Mouse (Mus musculus): ENCODE measurements at regions not wholly inside any gene's neighbourhood (a gene's known extent, or its start where the extent isn't known, plus 50 kb on each side); places are given as distances from the start of the nearest gene placed in this dataset.
"Not testable (repeated sequence)": the region's sequence is repeated elsewhere in the genome, so short reads cannot be mapped to it uniquely, and the experiment has no call there.

- ATAC-seq (ENCODE audit: insufficient number of reproducible peaks, low FRiP score, low TSS enrichment): no peak
These were observed 119.9 kb downstream of the Phlda1 start for GRCm38 (mm10) chr10:111626009-111626408.

GRCm38 (mm10) chr10:111636283-111636682 lies 130.2 kb downstream of the Phlda1 start:
- no peak for ATAC-seq (ENCODE audit: insufficient number of reproducible peaks, low FRiP score, low TSS enrichment)

DNA sequence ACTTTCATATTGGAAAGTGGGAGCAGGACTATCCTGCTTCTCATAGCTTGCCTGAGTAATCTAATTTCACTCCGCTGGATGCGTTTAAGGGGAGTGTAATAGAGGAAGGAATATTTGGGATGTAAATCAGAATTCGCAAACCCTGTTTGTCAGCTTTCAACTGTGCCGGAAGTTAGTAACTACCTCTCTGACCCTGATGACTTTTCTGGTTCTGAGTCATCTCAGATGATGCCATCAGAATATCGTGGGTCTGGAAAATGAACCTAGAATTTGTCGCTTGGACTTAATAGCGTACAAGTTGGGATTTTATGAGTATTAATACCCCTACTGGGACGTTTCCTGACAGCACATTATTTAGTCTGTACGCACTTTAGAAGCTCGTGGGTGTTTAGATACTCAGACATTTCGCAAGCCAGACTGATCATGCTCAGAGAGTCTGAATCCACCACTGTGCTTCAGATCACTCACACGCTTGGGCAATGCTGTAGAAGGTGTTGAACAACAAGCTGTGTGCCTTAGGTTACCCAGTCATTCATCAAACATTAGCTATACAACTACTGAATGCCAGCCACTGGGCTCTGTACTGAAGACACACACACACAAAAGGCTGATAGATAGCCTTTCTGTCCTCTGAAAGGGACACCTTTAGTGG lies 131.1 kb downstream of the Phlda1 start:
- ATAC-seq (ENCODE audit: insufficient number of reproducible peaks, low FRiP score, low TSS enrichment): no peak

DNA sequence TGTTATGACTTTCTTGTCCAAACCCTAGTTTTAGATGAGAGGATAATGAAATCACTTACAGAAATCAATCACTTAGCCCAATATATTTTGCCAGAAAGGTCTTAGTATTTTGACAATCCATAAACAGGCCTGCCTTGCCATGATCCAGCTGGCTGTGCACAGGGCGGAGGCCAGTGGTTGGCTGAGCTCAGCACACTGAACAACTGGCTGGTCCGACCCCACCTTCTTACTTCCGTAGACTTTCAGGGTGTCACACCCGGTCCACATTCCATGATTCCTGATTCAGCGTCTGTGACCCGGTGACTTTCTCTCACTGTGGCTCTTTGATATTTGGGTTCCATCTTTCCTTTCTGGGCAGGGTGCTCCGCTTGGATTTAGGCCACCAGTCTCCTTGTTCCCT lies 133.8 kb downstream of the Phlda1 start:
- ATAC-seq (ENCODE audit: insufficient number of reproducible peaks, low FRiP score, low TSS enrichment): no peak

DNA sequence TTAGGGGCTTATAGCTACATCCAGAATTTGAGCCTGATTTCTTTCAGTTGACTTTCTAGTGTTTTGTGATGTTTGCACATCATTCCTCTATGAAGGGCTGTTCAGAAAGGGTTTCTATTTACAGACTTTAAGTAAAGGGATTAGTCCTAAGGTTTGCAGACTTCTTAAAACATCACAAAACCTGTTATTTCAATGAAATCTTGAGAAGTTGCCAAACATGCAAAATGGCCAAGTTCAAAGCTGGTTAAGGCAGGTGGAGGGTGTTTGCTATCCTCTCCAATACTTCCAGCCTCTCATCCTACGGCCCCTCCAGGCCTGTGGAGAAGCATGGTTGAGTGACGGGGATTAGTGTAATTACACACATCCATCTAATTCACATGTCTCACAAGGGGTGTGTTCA lies 136.6 kb downstream of the Phlda1 start:
- no peak for ATAC-seq (ENCODE audit: insufficient number of reproducible peaks, low FRiP score, low TSS enrichment)

GRCm38 (mm10) chr10:111653773-111654172 lies 147.7 kb downstream of the Phlda1 start:
- ATAC-seq (ENCODE audit: insufficient number of reproducible peaks, low FRiP score, low TSS enrichment): not testable (repeated sequence)

DNA sequence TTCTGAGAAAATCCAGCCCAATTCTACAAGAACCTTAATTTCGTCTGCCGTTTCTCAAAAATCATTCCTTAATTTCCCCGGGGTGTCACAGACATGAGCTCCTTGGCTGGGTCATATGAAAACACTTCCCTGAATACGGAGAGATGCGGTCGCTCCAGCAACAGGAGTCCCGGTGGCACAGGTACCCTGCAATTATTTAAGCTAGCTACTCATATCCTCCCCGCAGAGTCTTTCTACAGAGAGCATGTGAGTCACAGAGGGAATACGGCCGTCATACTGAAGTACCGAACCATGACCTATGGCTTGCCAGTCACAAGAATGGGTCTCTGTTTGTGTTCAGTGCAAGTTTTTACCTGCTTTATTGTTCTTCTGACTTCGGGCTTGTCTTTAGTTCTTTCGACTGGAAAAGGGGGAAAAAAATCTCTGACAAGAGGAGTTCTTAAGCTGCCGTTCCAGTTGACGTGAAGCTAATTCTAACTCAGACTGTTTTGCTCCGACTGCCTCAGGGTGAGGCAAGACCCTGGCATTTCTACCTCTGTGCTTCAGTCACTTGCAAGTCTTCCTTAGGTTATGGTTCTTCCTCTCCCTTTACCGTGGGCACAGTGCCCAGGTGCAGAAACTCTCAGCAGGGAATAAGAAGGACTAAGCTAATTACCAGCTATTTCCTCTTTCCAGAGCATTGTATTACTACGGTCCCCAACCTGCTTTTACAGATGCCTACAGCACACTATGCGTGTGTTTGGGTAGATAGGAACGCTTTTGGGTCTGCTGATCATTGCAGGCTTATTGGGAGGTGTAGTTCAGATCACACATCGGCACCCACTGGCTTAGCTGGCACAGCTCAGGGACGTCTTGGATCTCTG lies 148.5 kb downstream of the Phlda1 start:
- ATAC-seq (ENCODE audit: insufficient number of reproducible peaks, low FRiP score, low TSS enrichment): no peak

- no peak for ATAC-seq (ENCODE audit: insufficient number of reproducible peaks, low FRiP score, low TSS enrichment)
These were observed 152.7 kb downstream of the Phlda1 start for GRCm38 (mm10) chr10:111658828-111659227.

DNA sequence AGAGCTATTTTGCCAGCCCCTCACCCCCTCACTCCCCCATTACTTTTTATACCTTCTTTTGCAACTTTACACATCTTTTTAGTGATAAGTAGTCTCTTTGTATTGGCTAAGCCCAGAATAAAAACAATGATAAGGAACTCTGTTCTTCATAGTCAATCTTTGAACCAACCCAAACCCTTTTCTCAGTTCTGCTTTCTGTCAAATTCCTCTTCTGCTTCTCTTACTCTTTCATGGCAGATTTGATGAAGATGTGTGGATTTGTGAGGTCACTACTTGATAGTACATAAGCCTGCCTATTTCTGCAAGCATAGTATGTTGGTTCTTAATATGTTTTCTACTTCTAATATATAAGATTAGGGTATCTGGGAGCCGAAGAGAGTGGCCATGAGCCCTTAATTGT lies 156.6 kb downstream of the Phlda1 start:
- no peak for ATAC-seq (ENCODE audit: insufficient number of reproducible peaks, low FRiP score, low TSS enrichment)

GRCm38 (mm10) chr10:111665834-111666233 lies 159.7 kb downstream of the Phlda1 start:
- no peak for ATAC-seq (ENCODE audit: insufficient number of reproducible peaks, low FRiP score, low TSS enrichment)

DNA sequence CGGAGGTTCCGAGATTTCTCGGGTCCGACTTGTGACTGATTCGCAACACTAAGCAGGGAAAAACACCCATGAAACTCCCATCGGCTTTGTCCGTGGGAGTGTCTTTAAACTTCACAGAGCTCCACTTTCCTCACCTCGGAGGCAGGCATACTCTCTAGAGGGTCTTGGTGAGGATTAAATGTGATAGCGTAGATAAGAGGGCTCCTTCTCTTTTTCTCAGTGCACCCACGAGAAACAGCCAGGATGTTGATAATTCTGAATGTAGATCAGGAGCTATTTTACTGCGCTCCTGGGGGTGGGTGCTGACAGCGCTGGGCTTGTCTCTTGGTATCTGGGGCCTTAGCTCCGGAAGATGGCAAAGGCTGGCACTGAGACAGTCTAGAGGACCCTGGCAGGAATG lies 160.9 kb downstream of the Phlda1 start:
- ATAC-seq (ENCODE audit: insufficient number of reproducible peaks, low FRiP score, low TSS enrichment): no peak

DNA sequence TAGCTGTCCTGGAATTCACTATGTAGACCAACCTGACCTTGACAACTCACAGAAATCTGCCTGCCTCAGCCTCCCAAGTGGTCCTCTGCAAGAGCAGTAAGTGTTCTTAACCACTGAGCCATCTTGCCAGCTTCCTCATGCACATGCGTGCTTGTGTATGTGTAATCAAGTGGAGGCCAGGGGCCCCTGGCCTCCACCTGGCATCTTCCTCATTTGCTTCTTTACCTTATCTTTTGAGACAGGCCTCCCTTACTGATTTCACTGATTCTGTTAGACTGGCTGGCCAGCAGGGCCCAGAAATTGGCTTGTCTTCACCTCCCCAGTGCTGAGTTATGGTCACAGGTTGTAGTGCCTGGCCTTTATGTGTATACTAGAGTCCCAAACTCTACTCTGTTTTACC lies 162.6 kb downstream of the Phlda1 start:
- no peak for ATAC-seq (ENCODE audit: insufficient number of reproducible peaks, low FRiP score, low TSS enrichment)

DNA sequence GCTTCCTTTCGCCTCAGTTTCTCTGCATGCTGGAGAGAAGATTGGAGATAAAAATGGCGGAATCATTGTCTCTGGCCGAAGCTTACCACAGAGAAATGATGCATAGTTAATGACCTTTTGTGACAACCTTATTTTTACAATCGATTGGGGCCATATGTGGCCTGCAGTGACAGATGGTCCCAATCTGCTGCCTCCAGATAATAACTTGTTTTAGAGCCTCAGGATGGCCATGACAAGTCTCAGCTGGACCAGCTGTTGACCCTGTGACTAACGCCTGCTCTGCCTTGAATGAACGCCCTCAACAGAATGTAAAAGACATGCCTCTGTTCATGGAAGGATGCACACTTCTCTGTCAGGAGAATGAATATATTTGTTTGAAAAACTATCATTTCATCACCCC lies 163.6 kb downstream of the Phlda1 start:
- ATAC-seq (ENCODE audit: insufficient number of reproducible peaks, low FRiP score, low TSS enrichment): no peak

GRCm38 (mm10) chr10:111670666-111671065 lies 164.6 kb downstream of the Phlda1 start:
- no peak for ATAC-seq (ENCODE audit: insufficient number of reproducible peaks, low FRiP score, low TSS enrichment)

DNA sequence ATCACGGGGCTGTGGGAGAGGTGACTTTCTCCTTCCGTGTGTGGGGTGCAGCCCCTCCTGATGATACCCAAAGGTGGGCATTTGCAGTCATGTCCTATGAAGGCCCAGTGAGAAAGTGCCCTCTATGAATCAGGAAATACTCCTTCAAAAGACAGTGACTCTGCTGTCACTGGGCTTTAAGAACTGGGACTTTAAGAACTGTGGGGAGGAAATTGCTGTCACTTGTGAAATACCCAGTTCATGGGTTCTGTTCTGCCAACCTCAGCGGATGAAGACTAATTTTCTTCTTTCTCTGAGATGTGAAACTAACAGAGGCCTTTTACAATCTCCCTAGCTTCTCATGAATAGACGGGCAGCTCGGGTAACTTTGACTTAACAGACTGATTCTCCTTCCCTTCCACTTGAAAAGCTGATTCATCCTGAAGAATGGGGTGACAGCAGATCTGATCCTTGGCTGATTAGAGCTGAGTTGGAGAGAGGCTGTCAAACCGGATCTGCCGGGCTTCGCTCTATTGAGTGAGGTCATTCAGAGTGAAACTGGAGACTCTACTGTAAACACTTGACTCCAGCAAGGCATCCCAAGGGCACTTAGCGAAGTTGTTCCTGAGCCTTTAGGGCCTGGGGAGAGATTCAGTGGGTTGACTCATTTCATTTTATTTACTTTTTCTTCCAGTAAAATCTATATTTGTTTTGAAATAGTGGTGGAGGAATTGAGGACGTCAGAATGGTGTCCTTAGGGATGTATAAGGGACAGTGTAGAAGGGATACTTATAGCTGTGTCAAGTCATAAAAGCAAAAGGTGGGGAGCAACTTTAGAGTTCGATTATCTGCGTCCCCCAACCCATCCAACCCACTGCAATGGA lies 166.6 kb downstream of the Phlda1 start:
- no peak for ATAC-seq (ENCODE audit: insufficient number of reproducible peaks, low FRiP score, low TSS enrichment)

GRCm38 (mm10) chr10:111673317-111673610 lies 167.2 kb downstream of the Phlda1 start:
- no peak for ATAC-seq (ENCODE audit: insufficient number of reproducible peaks, low FRiP score, low TSS enrichment)

GRCm38 (mm10) chr10:111676255-111676654 lies 170.2 kb downstream of the Phlda1 start:
- ATAC-seq (ENCODE audit: insufficient number of reproducible peaks, low FRiP score, low TSS enrichment): no peak

DNA sequence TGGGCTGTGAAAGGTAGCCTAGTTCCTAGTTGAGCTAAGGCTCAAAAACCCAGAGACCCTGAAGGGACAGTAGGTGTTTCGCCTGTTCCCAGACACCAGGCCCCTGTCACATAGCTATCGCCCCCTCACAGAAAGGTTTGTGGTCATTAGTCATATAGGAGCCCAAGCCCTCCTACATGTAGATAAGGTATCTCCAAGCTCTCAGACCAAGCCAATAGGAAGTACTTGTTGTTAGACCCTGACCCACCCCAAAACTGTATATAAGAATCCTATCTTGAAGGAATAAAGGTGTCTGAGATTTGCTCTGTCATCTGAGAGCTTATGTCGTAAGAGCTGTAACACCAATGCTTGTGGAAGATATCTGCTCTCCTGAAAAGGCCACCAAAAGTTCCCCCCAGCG lies 174.8 kb downstream of the Phlda1 start:
- ATAC-seq (ENCODE audit: insufficient number of reproducible peaks, low FRiP score, low TSS enrichment): no peak

- no peak for ATAC-seq (ENCODE audit: insufficient number of reproducible peaks, low FRiP score, low TSS enrichment)
These were observed 178.6 kb downstream of the Phlda1 start for GRCm38 (mm10) chr10:111684409-111685346.

DNA sequence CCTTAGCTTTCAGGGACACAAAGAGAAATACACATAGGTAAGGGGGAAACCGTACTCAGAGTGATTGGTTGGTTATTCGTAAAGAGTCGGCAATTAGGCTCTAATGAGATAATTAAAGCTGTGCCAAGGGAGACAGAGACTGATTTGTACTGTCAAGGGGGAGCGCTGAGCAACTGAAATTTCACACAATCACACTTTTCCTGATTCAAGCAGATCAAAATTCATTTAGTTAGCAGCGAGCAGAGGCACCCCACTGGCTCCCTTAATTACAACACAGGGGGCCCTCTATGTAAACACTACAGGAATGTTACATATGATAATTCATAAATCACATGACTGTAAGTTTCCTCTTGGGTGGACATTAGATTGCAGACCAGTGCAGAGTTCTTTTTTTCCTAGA lies 180.5 kb downstream of the Phlda1 start:
- ATAC-seq (ENCODE audit: insufficient number of reproducible peaks, low FRiP score, low TSS enrichment): no peak
